Mouse (Mus musculus) G1E (cell line): ENCODE measurements at regions not wholly inside any gene's neighbourhood (a gene's known extent, or its start where the extent isn't known, plus 50 kb on each side); places are given as distances from the start of the nearest gene placed in this dataset.

ENCODE experiments used
- ATAC-seq: 2 replicates; pipeline ENCODE4 v1.8.0; 2016; ENCODE audit warnings: mild to moderate bottlenecking; ENCODE audit not compliant: insufficient number of reproducible peaks, poor library complexity, low FRiP score, severe bottlenecking; ENCODE audit errors: extremely low read depth
- DNase-seq: peaks from one replicate; pipeline ENCODE4 v3.0.0; 2012; ENCODE audit warnings: low spot score
- H3K27me3 ChIP-seq: 2 replicates; pipeline ENCODE4 v1.6.1; 2012; ENCODE audit warnings: mild to moderate bottlenecking, low read length, inconsistent platforms; ENCODE audit not compliant: insufficient read depth
- H3K36me3 ChIP-seq: replicated peaks from 2 replicates; pipeline ENCODE3; 2012; ENCODE audit warnings: mild to moderate bottlenecking, inconsistent platforms
- H3K4me1 ChIP-seq: 2 replicates; pipeline ENCODE4 v1.6.1; 2012; ENCODE audit warnings: low read depth, low read length, inconsistent platforms, mixed read lengths; ENCODE audit not compliant: insufficient read depth
- H3K4me3 ChIP-seq: 2 replicates; pipeline ENCODE4 v1.5.1; 2012; ENCODE audit warnings: low read depth, mild to moderate bottlenecking, inconsistent platforms, low read length, moderate library complexity, mixed read lengths
- H3K9me3 ChIP-seq: replicated peaks from 2 replicates; pipeline ENCODE4 v1.6.1; 2012; ENCODE audit warnings: inconsistent platforms
- CTCF ChIP-seq: IDR thresholded peaks from 2 replicates; pipeline ENCODE4 v1.5.1; 2012; ENCODE audit warnings: low read depth, low read length, inconsistent platforms, mixed read lengths
- GATA1 ChIP-seq: IDR thresholded peaks from 2 replicates; pipeline ENCODE4 v1.6.1; 2012; ENCODE audit warnings: borderline replicate concordance, low read length, inconsistent platforms, mixed read lengths
- GATA2 ChIP-seq: IDR thresholded peaks from 2 replicates; pipeline ENCODE4 v1.6.1; 2012; ENCODE audit warnings: low read depth, low read length, inconsistent platforms, borderline replicate concordance
- POLR2AphosphoS5 ChIP-seq: IDR thresholded peaks from 2 replicates; pipeline ENCODE4 v1.6.1; 2012; ENCODE audit warnings: low read depth, low read length, inconsistent platforms; ENCODE audit not compliant: insufficient replicate concordance
- TAL1 ChIP-seq: conservative IDR thresholded peaks from 2 replicates; pipeline ENCODE4 v1.6.1; 2012; ENCODE audit warnings: low read depth, low read length, inconsistent platforms, mixed read lengths

DNA sequence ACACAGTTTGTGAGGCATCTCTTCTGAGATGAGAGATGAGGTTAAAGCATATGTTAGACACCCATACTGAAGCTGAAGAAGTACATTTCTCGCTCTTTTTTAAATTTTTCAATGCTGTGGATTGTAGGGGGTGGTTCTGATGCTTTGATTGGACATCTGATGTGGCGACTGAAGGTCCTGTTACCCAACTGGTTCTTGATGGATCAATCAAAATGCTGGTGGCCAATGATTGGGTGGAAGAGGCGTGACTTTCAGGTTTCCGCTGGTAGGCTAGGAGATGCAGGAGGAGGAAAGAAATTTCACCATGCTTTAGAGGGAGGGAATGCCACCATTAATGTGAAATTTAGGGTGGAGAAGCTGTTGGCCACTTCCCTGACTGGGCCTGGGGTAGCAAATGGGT, 272.7 kb upstream of the Bmp2 start:
- Histone ChIP-seq H3K36me3 (no peaks in the 10 kb centered on the region), H3K9me3 (peaks cover 10% of the 10 kb centered on the region), H3K4me3 (no peak overlapping the region), H3K27me3 (no peaks in the 10 kb centered on the region), H3K4me1 (no peaks in the 10 kb centered on the region)
- no peak for TF ChIP-seq CTCF
- no peak for TF ChIP-seq TAL1
- TF ChIP-seq POLR2AphosphoS5: no peak
- no peak for TF ChIP-seq GATA2
- no peak for TF ChIP-seq GATA1
- DNase-seq (no peak), ATAC-seq (no peak)

DNA sequence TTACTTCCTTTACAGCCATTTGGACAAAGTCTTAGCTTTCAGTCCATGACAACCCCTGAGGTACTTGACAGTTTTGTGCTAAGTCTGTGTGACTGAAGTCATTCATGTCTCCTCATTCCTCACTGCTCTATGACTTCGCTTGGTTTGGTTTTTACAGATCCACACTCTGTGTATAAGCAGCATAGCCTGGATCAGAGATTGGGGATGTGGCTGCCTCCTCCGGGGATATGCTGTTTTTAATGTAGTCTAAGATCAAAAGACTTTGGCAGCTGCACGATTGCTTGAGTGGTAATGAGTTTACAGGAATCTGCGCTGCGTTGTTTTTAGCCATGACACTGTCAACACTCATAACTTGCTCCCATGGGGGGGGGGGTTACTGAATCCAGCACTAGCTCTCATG, 269.3 kb upstream of the Bmp2 start:
- H3K4me1 ChIP-seq: no peaks in the 10 kb centered on the region
- no peak for TF ChIP-seq CTCF
- TF ChIP-seq POLR2AphosphoS5: no peak
- no peak for TF ChIP-seq TAL1
- no peak for TF ChIP-seq GATA2
- no peaks in the 10 kb centered on the region for H3K27me3 ChIP-seq
- no peak overlapping the region for H3K4me3 ChIP-seq
- no peak for ATAC-seq
- peaks cover 8% of the 10 kb centered on the region for H3K9me3 ChIP-seq
- no peak for DNase-seq
- no peaks in the 10 kb centered on the region for H3K36me3 ChIP-seq

DNA sequence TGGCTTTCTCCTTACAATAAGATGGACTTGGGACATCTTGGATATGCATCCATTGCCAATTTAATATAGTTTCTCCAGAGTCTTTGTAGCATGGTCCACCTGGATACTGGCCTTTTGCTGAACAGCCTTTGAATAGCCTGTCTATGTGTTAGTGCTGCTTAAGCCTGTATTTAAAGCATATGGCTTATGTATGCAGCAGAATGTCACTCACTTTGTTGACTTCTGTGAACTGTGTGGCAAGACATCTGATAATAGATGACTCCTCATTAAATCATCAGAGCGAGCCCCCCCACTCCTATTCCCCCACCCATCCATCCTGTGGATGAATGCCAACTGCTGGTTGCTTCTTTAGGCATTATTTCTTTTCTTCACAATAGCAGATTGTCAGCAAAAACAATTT, 268.2 kb upstream of the Bmp2 start:
- no peak for TF ChIP-seq POLR2AphosphoS5
- no peak for TF ChIP-seq TAL1
- TF ChIP-seq GATA2: no peak
- no peak for TF ChIP-seq GATA1
- TF ChIP-seq CTCF: no peak
- ATAC-seq (no peak), DNase-seq (no peak)
- H3K36me3 ChIP-seq: no peaks in the 10 kb centered on the region
- no peaks in the 10 kb centered on the region for H3K27me3 ChIP-seq
- H3K9me3 ChIP-seq: peaks cover 11% of the 10 kb centered on the region
- H3K4me3 ChIP-seq: no peak overlapping the region
- H3K4me1 ChIP-seq: no peaks in the 10 kb centered on the region

DNA sequence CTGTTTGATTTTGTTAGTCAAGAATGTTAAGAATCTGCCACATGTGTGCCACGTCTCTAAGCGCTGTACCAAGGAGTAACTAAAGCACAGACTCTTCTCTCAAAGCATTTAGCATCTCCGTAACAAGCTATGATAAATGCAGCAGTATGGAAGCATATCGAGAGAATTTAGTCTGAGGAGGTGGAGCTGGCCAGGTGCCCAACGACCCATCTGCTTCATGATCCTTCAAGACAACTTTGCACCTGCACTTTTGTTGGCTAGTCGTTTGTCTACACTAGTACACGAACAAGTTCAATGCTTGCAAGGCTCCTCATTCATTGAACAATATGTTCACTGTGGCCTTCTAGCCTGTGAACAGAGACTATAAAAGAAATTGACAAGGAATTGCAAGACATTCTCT, 257.8 kb upstream of the Bmp2 start:
- no peak overlapping the region for H3K4me3 ChIP-seq
- DNase-seq (no peak), ATAC-seq (no peak)
- TF ChIP-seq GATA1 (no peak), TAL1 (no peak), CTCF (no peak), POLR2AphosphoS5 (no peak), GATA2 (no peak)
- H3K9me3 ChIP-seq: no peaks in the 10 kb centered on the region; the same call in 1 of the 2 replicates
- no peaks in the 10 kb centered on the region for H3K27me3 ChIP-seq
- no peaks in the 10 kb centered on the region for H3K4me1 ChIP-seq
- H3K36me3 ChIP-seq: no peaks in the 10 kb centered on the region

DNA sequence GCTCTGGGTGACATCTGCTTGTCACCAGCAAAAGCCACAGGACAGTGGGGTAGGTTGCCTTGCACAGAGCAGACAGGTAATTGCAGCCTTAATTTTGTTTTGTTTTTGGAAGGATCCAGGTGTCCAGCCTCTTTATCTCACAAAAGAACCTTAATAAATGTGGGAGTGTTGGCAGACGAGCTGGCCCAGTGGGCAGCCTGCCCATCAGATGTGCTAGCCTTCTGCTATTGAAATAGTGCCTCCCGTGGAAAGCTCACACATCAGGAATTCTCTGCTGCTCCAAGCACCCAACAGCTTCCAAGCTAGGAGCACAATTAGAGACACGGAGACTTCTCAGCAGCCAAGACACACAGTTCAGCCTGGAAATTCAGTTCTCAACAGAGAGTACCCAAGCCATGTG, 246.0 kb upstream of the Bmp2 start:
- Histone ChIP-seq H3K4me1 (no peaks in the 10 kb centered on the region), H3K36me3 (no peaks in the 10 kb centered on the region), H3K9me3 (peaks cover 11% of the 10 kb centered on the region), H3K27me3 (no peaks in the 10 kb centered on the region), H3K4me3 (no peak overlapping the region)
- no peak for DNase-seq
- no peak for TF ChIP-seq TAL1
- no peak for TF ChIP-seq CTCF
- no peak for TF ChIP-seq GATA1
- ATAC-seq: no peak

DNA sequence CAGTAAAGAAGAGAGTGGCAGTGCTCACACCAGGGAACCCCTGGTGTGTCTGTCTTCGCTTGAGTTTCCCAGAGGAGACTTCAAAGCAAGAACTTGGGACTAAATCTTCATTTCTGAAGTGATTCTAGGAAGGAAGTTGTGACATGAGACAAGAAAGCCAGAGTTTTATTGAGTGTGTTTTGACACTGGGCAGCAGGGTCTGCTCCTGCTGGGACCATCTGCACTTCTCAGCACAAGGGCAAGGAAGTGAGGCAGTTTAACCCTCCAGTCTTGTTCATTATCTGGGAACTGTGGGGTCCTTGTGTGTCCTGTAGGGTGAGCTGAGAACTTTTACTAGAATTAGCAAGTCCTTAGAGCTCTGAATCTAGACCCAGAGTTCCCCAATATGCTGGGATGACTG, 241.0 kb upstream of the Bmp2 start:
- Histone ChIP-seq H3K4me3 (no peak overlapping the region), H3K36me3 (no peaks in the 10 kb centered on the region), H3K27me3 (no peaks in the 10 kb centered on the region), H3K9me3 (peaks cover 9% of the 10 kb centered on the region), H3K4me1 (no peaks in the 10 kb centered on the region)
- ATAC-seq (no peak), DNase-seq (no peak)
- TF ChIP-seq CTCF (no peak), GATA2 (no peak), GATA1 (no peak), TAL1 (no peak), POLR2AphosphoS5 (no peak)

DNA sequence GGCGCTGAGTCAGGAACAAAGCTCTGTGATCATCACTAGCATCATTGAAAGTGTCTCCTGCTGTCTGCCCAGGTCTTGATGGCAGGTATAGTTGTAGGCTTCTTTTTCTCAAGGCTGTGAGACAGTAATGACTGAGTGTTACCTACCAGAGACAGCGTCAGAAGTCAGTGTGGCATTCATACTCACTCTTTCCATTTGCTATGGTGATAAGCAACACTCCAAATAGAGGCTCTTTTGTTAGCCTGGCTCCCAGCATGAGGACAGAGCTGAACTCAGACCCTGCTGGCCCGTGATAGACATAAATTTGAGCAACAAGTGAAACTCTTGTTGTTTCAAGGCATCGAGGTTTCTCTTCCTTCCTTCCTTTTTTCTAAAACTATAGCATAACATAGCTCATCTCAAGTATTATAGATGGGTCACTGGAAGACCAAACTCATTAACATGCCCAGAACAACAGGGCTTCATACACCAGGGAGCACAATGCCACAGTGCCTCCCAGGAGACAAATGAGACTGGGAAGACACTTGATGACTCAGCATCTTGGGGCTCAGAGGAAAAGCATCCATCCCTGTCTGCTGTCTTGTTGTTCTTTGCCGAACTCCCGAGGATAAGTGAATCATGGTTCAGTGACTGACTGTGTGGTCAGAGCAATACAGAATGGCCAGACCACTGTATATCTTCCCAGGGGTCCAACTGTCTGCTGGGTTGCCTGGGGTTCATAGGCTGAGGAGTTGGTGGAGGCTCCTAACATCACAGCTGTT, 225.5 kb upstream of the Bmp2 start:
- no peaks in the 10 kb centered on the region for H3K4me1 ChIP-seq
- TF ChIP-seq GATA1 (no peak), GATA2 (no peak), TAL1 (no peak), CTCF (no peak), POLR2AphosphoS5 (no peak)
- no peak overlapping the region for H3K4me3 ChIP-seq
- H3K36me3 ChIP-seq: no peaks in the 10 kb centered on the region
- no peaks in the 10 kb centered on the region for H3K27me3 ChIP-seq
- DNase-seq (no peak), ATAC-seq (no peak)
- H3K9me3 ChIP-seq: peaks cover 24% of the 10 kb centered on the region
